Mouse (Mus musculus) c-Kit-negative CD71-positive TER-119-positive erythroid progenitor cells, embryonic 14.5 days (primary cell): ENCODE data around the gene Klk5.

ENCODE experiments used
- DNase-seq: peaks from one replicate; pipeline ENCODE4 v3.0.0-alpha.2; 2013; ENCODE audit warnings: low read depth, low spot score

The Klk5 gene

GRCm38 (mm10) chr7:43841701-43842100 lies at the start of gene Klk5:
Gene Klk5 (plus strand): TSS chr7:43841971.
- no peak for DNase-seq

- DNase-seq, result no peak
Measured at GRCm38 (mm10) chr7:43796355-43796754, 45.4 kb upstream of the Klk5 start.

GRCm38 (mm10) chr7:43797333-43797769 lies 44.4 kb upstream of the Klk5 start, which contains the start of gene Klk8:
Gene Klk8 (plus strand): TSS chr7:43797577.
- no peak for DNase-seq

- DNase-seq, result no peak
Measured at GRCm38 (mm10) chr7:43797844-43798462, 43.8 kb upstream of the Klk5 start.

GRCm38 (mm10) chr7:43799876-43800275 lies 41.9 kb upstream of the Klk5 start:
- DNase-seq, result no peak

GRCm38 (mm10) chr7:43810994-43811393 lies 30.8 kb upstream of the Klk5 start, which contains the start of gene Klk7:
Gene Klk7 (plus strand): TSS chr7:43811294.
- no peak for DNase-seq

- DNase-seq, result no peak
Measured at GRCm38 (mm10) chr7:43815211-43815610, 26.6 kb upstream of the Klk5 start.

GRCm38 (mm10) chr7:43816746-43817145 lies 25.0 kb upstream of the Klk5 start:
- no peak for DNase-seq

GRCm38 (mm10) chr7:43821581-43821980 lies 20.2 kb upstream of the Klk5 start:
- no peak for DNase-seq

- no peak for DNase-seq
Measured at GRCm38 (mm10) chr7:43824199-43824598, 17.6 kb upstream of the Klk5 start, which contains the start of gene Klk6. Gene Klk6 (plus strand): TSS chr7:43824499.

- DNase-seq, result no peak
Measured at GRCm38 (mm10) chr7:43826056-43826455, 15.7 kb upstream of the Klk5 start.

- DNase-seq, result no peak
Measured at GRCm38 (mm10) chr7:43827706-43828105, 14.1 kb upstream of the Klk5 start.

GRCm38 (mm10) chr7:43829006-43829405 lies 12.8 kb upstream of the Klk5 start:
- DNase-seq, result no peak

GRCm38 (mm10) chr7:43843801-43844200 lies 2.0 kb downstream of the Klk5 start:
- no peak for DNase-seq

GRCm38 (mm10) chr7:43851616-43852015 lies 9.8 kb downstream of the Klk5 start:
- DNase-seq, result no peak

- no peak for DNase-seq
Measured at GRCm38 (mm10) chr7:43854642-43855380, 13.0 kb downstream of the Klk5 start.

- DNase-seq, result no peak
Measured at GRCm38 (mm10) chr7:43855709-43856108, 13.9 kb downstream of the Klk5 start.

- DNase-seq, result no peak
Measured at GRCm38 (mm10) chr7:43856307-43856706, 14.5 kb downstream of the Klk5 start.

- no peak for DNase-seq
Measured at GRCm38 (mm10) chr7:43857501-43857900, 15.7 kb downstream of the Klk5 start.

GRCm38 (mm10) chr7:43860411-43860810 lies 18.6 kb downstream of the Klk5 start:
- no peak for DNase-seq

- DNase-seq, result no peak
Measured at GRCm38 (mm10) chr7:43873237-43873636, 31.5 kb downstream of the Klk5 start.

- no peak for DNase-seq
Measured at GRCm38 (mm10) chr7:43873674-43874073, 31.9 kb downstream of the Klk5 start.

GRCm38 (mm10) chr7:43874868-43875375 lies 33.2 kb downstream of the Klk5 start:
- no peak for DNase-seq
